Mouse (Mus musculus) megakaryocyte, embryonic 14.5 days (primary cell): ENCODE results near the gene Uts2r.

Source experiments
- FLI1 ChIP-seq: IDR thresholded peaks from 2 replicates; pipeline ENCODE4 v1.6.1; 2012; ENCODE audit warnings: low read length, inconsistent platforms, mixed read lengths
- GATA1 ChIP-seq: IDR thresholded peaks from 3 replicates; pipeline ENCODE4 v1.6.1; 2012; ENCODE audit warnings: mixed read lengths, low read length, inconsistent platforms, borderline replicate concordance

- no peak for TF ChIP-seq GATA1
- TF ChIP-seq FLI1, result no peak
Observed at GRCm38 (mm10) chr11:121123438-121123837, 36.6 kb upstream of the Uts2r start.
